Mouse (Mus musculus) liver, postnatal 0 days (tissue): ENCODE results near the gene Cstb. TPM values are rescaled to one million over a fixed set of nuclear protein-coding genes. Genes with fewer than 3 reads are reported as not detected.

ENCODE experiments used
- ATAC-seq: fragments of 200-750 bp; cut with Nextera tagmentation; 2 replicates; pipeline ENCODE4 v1.8.0; 2017; ENCODE audit warnings: mild to moderate bottlenecking, moderate library complexity
- DNase-seq: peaks from one replicate; pipeline ENCODE4 v3.0.0-alpha.2; 2016
- H3K27ac ChIP-seq: fragments of 300-500 bp; sonication (generic); 2 replicates; pipeline ENCODE4 v1.5.1; 2014; ENCODE audit warnings: antibody characterized with exemption, moderate library complexity, mild to moderate bottlenecking, low read depth
- H3K27me3 ChIP-seq: fragments of 300-500 bp; sonication (generic); 2 replicates; pipeline ENCODE4 v1.6.1; 2014; ENCODE audit warnings: low read length, control low read depth, mixed read lengths; ENCODE audit not compliant: insufficient read depth
- H3K36me3 ChIP-seq: fragments of 300-500 bp; sonication (generic); replicated peaks from 2 replicates; pipeline ENCODE4 v1.6.1; 2014; ENCODE audit warnings: mild to moderate bottlenecking, control low read depth, low read length, moderate library complexity, mixed read lengths; ENCODE audit not compliant: insufficient read depth
- H3K4me1 ChIP-seq: fragments of 300-500 bp; sonication (generic); 2 replicates; pipeline ENCODE4 v1.6.1; 2014; ENCODE audit warnings: antibody characterized with exemption, mild to moderate bottlenecking, control low read depth; ENCODE audit not compliant: insufficient read depth
- H3K4me2 ChIP-seq: fragments of 300-500 bp; sonication (generic); 2 replicates; pipeline ENCODE4 v1.6.1; 2014; ENCODE audit warnings: low read depth, mild to moderate bottlenecking, low read length, moderate library complexity, mixed read lengths
- H3K4me3 ChIP-seq: fragments of 300-500 bp; sonication (generic); 2 replicates; pipeline ENCODE4 v1.5.1; 2014; ENCODE audit warnings: low read depth, low read length
- H3K9ac ChIP-seq: fragments of 300-500 bp; sonication (generic); replicated peaks from 2 replicates; pipeline ENCODE4 v1.6.1; 2014; ENCODE audit warnings: mild to moderate bottlenecking, moderate library complexity
- H3K9me3 ChIP-seq: fragments of 300-500 bp; sonication (generic); 2 replicates; pipeline ENCODE4 v1.6.1; 2016; ENCODE audit warnings: mild to moderate bottlenecking, control low read depth, low read length, mixed read lengths
- CTCF ChIP-seq: sonication (generic); IDR thresholded peaks from 2 replicates; pipeline ENCODE4 v1.5.1; 2016; ENCODE audit warnings: antibody characterized with exemption, low read depth
- EP300 ChIP-seq: IDR thresholded peaks from 2 replicates; pipeline ENCODE4 v1.6.1; 2016; ENCODE audit warnings: antibody characterized with exemption, low read depth, mild to moderate bottlenecking
- WGBS: fragments of 180-500 bp; shearing (Covaris S2); extraction: QIAGEN DNeasy Blood & Tissue Kit; methylation state at CpG from one replicate; pipeline ENCODE4 v1.1.7; 2014; ENCODE audit not compliant: insufficient replicate concordance; 5-methylcytosine and 5-hydroxymethylcytosine counted together
- polyA plus RNA-seq: library from polyadenylated mRNA; unstranded; fragments of >200 nt; fragmentation: Nextera tagmentation; extraction: Ambion mirVana; gene quantifications from 2 replicates; pipeline ENCODE4 v1.2.1, GENCODE M21; 2015

Cstb gene
- polyA plus RNA-seq, 1 experiment from 2014 or later = 187 TPM

DNA sequence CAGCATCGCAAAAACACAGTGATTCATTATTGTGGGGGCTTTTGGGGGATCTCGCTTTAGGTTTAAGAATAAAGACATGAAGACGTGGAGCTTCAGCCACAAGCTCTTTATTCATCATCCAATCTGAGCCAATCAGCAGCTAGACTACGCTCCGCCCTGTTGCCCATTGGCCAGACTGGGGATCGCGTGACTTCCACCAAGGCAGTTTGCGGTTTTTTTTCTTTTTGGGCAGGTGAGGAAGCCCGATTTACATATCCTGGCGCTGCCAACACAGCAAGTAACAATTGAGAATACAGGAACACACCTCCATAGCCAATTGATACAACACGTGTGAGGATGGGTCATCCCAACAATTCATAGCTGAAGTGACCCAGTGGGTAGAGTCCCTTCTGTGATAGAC is 2.6 kb downstream of the Cstb start:
- no peak overlapping the region for H3K4me2 ChIP-seq
- H3K36me3 ChIP-seq = peaks cover 7% of the 10 kb centered on the region
- H3K4me3 ChIP-seq = no peak overlapping the region
- no peak for DNase-seq
- no peak overlapping the region for H3K27ac ChIP-seq
- no peak overlapping the region for H3K9ac ChIP-seq
- H3K4me1 ChIP-seq = peaks cover 13% of the 10 kb centered on the region
- no peaks in the 10 kb centered on the region for H3K27me3 ChIP-seq
- 86% methylated on average over 11 of the region's 11 CpGs for WGBS
- TF ChIP-seq EP300 (no peak), CTCF (no peak)
- H3K9me3 ChIP-seq = no peaks in the 10 kb centered on the region
- ATAC-seq = no peak

DNA sequence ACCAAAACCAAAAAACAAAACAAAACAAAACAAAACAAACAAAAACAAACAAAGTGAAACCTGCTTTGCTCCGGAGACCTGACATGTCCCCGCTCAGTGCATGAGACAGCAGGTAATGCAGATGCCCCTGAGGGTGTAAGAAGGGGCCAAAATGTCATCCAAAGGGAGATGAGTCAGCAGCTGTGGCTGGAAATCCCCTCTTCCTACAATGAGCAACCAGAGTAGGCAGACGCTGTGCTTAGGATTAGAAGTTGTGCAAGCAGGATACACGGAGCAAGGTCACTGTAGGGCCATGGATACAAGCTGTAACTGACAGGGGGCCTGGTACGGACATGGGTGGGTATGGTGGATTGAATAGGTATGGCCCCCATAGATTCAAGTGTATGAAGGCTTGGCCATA is 3.7 kb downstream of the Cstb start:
- ATAC-seq (no peak), DNase-seq (no peak)
- Histone ChIP-seq H3K9me3 (no peaks in the 10 kb centered on the region), H3K27ac (no peak overlapping the region), H3K4me2 (no peak overlapping the region), H3K27me3 (no peaks in the 10 kb centered on the region), H3K4me3 (no peak overlapping the region), H3K9ac (no peak overlapping the region), H3K4me1 (peaks cover 13% of the 10 kb centered on the region), H3K36me3 (peaks cover 7% of the 10 kb centered on the region)
- 72% methylated on average over 5 of the region's 5 CpGs for WGBS
- TF ChIP-seq EP300 (no peak), CTCF (no peak)

DNA sequence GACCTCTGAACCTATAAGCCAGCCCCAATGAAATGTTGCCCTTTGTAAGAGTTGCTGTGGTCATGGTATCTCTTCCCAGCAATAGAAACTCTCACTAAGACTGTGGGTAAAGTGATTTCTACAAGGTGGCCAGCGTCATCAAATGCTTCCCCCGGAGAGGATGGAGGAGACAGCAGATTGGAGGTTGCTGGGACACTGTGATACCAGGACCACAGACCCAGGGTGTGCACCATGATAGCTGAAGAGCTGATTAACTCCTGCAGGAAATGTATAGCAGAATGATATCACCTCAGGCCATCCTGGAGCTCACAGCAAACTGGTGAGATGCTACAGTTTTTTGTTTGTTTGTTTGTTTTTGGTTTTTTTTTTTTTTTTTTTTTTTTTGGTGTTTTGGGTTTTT is 4.3 kb downstream of the Cstb start:
- Histone ChIP-seq H3K4me3 (no peak overlapping the region), H3K36me3 (peaks cover 7% of the 10 kb centered on the region), H3K27ac (no peak overlapping the region), H3K9me3 (no peaks in the 10 kb centered on the region), H3K4me1 (peaks cover 12% of the 10 kb centered on the region), H3K27me3 (no peaks in the 10 kb centered on the region), H3K9ac (no peak overlapping the region), H3K4me2 (no peak overlapping the region)
- ATAC-seq = no peak
- WGBS = 59% methylated on average over 2 of the region's 2 CpGs
- TF ChIP-seq EP300 (no peak), CTCF (no peak)
- DNase-seq = no peak

DNA sequence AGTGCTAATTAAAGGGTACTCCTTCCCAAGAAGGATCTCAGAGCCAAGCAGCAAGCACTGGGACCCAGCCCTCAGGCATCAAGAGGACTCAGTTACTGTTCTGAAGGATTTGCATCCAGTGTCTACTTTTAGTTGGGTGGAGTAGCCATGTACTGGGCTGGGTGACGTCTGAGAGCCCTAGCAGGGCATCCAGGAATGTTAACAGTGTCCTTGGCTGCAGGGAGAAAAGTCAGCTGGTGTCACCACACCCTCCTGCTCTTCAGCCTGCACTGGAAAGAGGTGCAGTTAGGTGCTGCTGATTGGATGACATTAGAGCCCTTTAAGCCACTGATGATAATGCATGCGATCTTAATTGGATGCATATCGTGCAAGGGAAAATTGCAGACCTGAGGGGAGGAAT is 7.4 kb downstream of the Cstb start:
- H3K4me1 ChIP-seq = no peaks in the 10 kb centered on the region
- no peak overlapping the region for H3K4me2 ChIP-seq
- no peak for DNase-seq
- H3K9ac ChIP-seq = no peak overlapping the region
- H3K9me3 ChIP-seq = no peaks in the 10 kb centered on the region
- WGBS = 71% methylated on average over 3 of the region's 3 CpGs
- TF ChIP-seq EP300 (no peak), CTCF (no peak)
- H3K4me3 ChIP-seq = no peak overlapping the region
- ATAC-seq = no peak
- no peaks in the 10 kb centered on the region for H3K27me3 ChIP-seq
- peaks cover under 1% of the 10 kb centered on the region; the same call in 1 of the 2 replicates for H3K36me3 ChIP-seq
- no peak overlapping the region for H3K27ac ChIP-seq

DNA sequence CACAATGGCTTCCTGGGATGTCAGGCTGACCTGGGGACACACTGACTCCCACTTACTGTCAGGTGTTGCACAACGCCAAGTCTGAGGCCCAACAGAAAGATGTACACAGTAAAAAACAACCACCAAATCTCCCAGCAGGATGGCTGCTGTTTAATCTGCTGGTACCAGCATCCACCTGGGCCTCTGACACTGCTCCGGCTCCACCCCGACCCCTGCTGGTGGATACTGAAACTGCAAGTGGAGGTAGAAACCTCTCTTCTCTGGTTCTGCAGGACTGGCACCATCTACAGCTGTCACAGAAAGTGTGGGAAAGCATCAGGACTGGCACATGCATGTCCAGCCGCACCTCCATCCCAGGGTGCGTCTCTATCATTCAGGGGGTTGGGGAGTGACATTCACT is 12.6 kb downstream of the Cstb start:
- peak; percentile 47 for ATAC-seq
- H3K9ac ChIP-seq = no peak overlapping the region

DNA sequence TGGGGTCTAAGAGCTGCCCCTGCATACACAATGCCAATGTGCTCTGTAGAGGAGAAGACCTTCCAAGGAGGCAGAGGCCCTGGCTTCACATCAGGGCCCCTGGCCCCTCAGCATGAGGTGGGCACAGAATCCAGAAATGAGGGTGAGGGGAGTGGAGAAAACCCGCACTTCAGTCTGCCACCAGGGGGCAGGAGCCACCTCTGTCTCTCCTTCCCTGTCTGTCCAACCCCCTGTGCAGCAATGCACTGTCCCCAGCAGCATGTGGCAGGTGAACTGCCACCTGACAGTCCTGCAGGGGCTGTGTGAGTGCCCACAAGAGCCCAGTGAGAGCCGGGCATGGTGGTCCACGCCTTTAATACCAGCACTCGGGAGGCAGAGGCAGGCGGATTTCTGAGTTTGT is 14.1 kb downstream of the Cstb start:
- Histone ChIP-seq H3K4me3 (no peak overlapping the region), H3K9ac (no peak overlapping the region), H3K27ac (no peak overlapping the region), H3K9me3 (no peaks in the 10 kb centered on the region), H3K27me3 (no peaks in the 10 kb centered on the region), H3K4me2 (no peak overlapping the region), H3K4me1 (no peaks in the 10 kb centered on the region), H3K36me3 (peaks cover 17% of the 10 kb centered on the region; the same call in 1 of the 2 replicates)
- TF ChIP-seq EP300 (no peak), CTCF (peak; percentile 68)
- ATAC-seq (no peak), DNase-seq (peak; percentile 43)
- WGBS = 50% methylated on average over 5 of the region's 5 CpGs

More for the DNA sequence above, 12.6 kb downstream of the Cstb start:
- TF ChIP-seq CTCF (peak; percentile 98), EP300 (no peak)
- DNase-seq = peak; percentile 87
- Histone ChIP-seq H3K27me3 (no peaks in the 10 kb centered on the region), H3K4me1 (no peaks in the 10 kb centered on the region), H3K4me3 (no peak overlapping the region), H3K4me2 (no peak overlapping the region), H3K27ac (no peak overlapping the region), H3K9me3 (no peaks in the 10 kb centered on the region), H3K36me3 (peaks cover 8% of the 10 kb centered on the region; the same call in 1 of the 2 replicates)
- WGBS = 14% methylated on average over 5 of the region's 5 CpGs

DNA sequence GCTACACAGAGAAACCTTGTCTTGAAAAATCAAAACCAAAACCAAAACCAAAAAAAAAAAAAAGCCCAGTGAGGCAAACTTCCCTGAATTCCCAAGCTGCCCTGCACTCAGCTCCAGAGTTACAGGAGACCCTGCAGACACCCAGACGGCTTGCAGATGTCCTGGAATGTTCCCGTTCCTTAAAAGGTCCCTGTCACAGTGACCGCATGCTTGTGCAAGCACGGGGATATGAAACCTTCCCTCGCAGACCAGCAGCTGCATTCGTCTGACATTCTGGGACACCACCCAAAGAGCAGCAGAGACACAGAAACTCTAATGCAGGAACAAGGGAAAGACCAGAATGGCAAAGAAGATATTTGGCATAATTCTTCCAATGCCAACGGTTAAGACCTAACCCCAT is 14.5 kb downstream of the Cstb start:
- Histone ChIP-seq H3K4me1 (no peaks in the 10 kb centered on the region), H3K9me3 (no peaks in the 10 kb centered on the region), H3K9ac (no peak overlapping the region), H3K27me3 (no peaks in the 10 kb centered on the region), H3K36me3 (peaks cover 20% of the 10 kb centered on the region; the same call in 1 of the 2 replicates), H3K4me2 (no peak overlapping the region), H3K4me3 (no peak overlapping the region), H3K27ac (no peak overlapping the region)
- 84% methylated on average over 7 of the region's 7 CpGs for WGBS
- no peak for ATAC-seq
- DNase-seq = no peak
- no peak for TF ChIP-seq CTCF
- TF ChIP-seq EP300 = no peak
